Mouse (Mus musculus): ENCODE results near the gene Slc31a2.
"Not testable (repeated sequence)": the region's sequence is repeated elsewhere in the genome, so short reads cannot be mapped to it uniquely, and the experiment has no call there.

- TF ChIP-seq CTCF (IDR thresholded peaks at IDR 0.05; ENCODE audit: borderline replicate concordance, insufficient read depth, low read depth, low read length); POLR2A (IDR thresholded peaks at IDR 0.05; ENCODE audit: borderline replicate concordance, insufficient read depth, low read length): not testable (repeated sequence)
These were observed 3.7 kb downstream of the Slc31a2 start for GRCm38 (mm10) chr4:62266016-62266415.

Measured in cerebellum, adult 2 months (tissue).